Mouse (Mus musculus): ENCODE results near the gene Ccdc85a. TPM values are rescaled to one million over a fixed set of nuclear protein-coding genes. Genes with fewer than 3 reads are reported as not detected.
"Not testable (repeated sequence)": the region's sequence is repeated elsewhere in the genome, so short reads cannot be mapped to it uniquely, and the experiment has no call there.

Ccdc85a gene
- total RNA-seq, 4 experiments from 2014 or later, result 9.2 to 11.7 (median 10.2) TPM

GRCm38 (mm10) chr11:28422451-28423231, 161.5 kb downstream of the Ccdc85a start:
- DNase-seq (ENCODE audit: low spot score), result no peak

GRCm38 (mm10) chr11:28415841-28416240, 168.3 kb downstream of the Ccdc85a start:
- DNase-seq (ENCODE audit: low spot score), result no peak

DNA sequence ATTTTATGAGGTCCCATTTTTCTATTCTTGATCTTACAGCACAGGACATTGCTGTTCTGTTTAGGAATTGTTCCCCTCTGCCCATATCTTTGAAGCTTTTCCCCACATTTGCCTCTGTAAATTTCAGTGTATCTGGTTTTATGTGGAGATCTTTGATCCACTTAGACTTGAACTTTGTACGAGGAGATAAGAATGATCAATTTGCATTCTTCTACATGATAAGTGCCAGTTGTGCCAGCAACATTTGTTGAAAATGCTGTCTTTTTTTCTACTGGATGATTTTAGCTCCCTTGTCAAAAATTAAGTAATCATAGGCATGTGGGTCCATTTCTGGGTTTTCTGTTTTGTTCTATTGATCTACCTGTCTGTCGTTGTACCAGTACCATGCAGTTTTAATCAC, 174.2 kb downstream of the Ccdc85a start:
- not testable (repeated sequence) for DNase-seq (ENCODE audit: low spot score)

DNA sequence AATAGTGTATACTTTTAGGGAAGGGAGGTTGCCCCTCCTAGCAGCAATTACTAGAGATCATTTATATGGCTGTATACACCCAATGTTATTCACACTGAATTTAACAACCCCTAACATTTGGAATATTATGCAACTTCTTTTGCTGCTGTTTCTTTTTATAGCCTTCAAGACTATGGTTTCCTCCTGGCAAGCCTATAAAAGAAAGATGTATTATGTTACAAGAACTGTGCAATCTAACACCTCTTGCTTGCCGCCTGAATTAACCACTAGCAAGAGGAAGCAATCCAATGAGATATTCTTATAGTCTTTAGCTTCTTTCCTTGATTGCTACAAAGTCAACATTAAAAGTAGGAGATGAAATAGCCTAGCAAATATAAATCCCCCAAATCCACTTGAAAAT, 187.0 kb downstream of the Ccdc85a start:
- DNase-seq (ENCODE audit: low spot score), result no peak

DNA sequence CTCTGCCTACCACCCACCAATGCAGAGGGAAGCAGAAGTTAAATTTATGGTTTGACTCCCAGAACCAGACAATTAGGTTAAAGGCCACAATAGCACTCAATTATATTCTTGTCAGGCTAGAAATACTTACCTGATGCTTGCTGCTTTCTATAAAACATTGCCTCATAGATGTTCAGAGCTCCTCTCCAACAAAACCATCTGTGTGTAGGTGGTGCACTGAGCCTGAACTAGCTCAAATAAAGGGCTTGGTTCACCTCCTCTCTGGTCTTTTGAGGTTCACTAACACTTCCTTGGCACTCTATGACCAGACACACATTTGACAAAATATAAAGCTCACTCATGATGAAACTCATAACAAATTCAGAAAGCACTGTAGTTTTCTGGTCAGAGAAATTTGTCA, 208.2 kb downstream of the Ccdc85a start:
- DNase-seq (ENCODE audit: low spot score), result no peak

DNA sequence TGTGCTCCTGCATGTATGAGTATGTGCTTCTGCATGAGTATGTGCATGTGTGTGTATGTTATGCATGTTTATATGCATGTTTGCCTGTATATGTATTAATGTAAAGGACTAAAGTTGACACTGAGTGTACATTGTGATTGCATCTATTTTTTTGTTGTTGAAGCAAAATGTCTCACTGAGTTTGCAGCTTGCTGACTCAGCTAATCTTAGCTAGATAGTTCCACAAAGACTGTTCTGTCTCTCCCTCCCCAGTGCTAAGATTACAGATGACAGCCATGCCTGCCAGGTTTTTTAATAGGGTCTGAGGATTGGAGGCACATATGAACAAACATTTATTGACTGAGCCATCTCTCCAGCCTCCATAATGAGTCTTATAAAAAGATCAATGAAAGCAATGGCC, 209.5 kb downstream of the Ccdc85a start:
- DNase-seq (ENCODE audit: low spot score), result no peak

DNA sequence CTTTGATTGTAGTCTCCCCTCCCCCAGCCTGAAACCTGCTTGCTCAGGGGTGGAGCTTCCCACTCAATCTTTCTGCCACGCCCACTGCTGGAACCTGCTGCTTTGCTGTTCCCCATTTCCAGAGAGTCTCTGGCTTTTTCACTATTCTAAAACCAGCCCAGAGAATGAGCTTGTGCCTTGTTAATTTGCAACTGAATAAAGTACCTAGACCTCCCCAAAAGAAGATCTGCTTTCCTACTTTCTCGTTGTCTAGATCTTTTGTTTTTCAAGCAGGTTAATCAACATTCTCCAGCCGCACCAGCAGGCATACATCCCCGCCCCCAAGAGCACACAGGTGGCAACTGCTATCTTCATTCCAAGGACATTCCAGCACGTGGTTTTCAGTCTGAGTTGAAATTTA, 212.7 kb downstream of the Ccdc85a start:
- DNase-seq (ENCODE audit: low spot score), result not testable (repeated sequence)

GRCm38 (mm10) chr11:28365929-28366244, 218.2 kb downstream of the Ccdc85a start:
- no peak for DNase-seq (ENCODE audit: low spot score)

GRCm38 (mm10) chr11:28365209-28365928, 218.8 kb downstream of the Ccdc85a start:
- DNase-seq (ENCODE audit: low spot score), result peak; percentile 71

- DNase-seq (ENCODE audit: low spot score), result no peak
Observed at GRCm38 (mm10) chr11:28343465-28343864, 240.7 kb downstream of the Ccdc85a start.

GRCm38 (mm10) chr11:28341887-28342286, 242.2 kb downstream of the Ccdc85a start:
- DNase-seq (ENCODE audit: low spot score), result no peak

GRCm38 (mm10) chr11:28339224-28340150, 244.6 kb downstream of the Ccdc85a start, which contains the start of gene Gm6685:
Gene Gm6685 (minus strand): TSS chr11:28339867.
- not testable (repeated sequence) for DNase-seq (ENCODE audit: low spot score)

Other genes starting within 250 kb of the Ccdc85a start
- 1 to 10 TPM; 3.5 to 5.4 (median 4.8) TPM for gene Gm6685, start 244.5 kb downstream of the Ccdc85a start, total RNA-seq (2022)